Mouse (Mus musculus) forebrain, embryonic 11.5 days (tissue): ENCODE measurements around the gene Creb3. TPM values are rescaled to one million over a fixed set of nuclear protein-coding genes. Genes with fewer than 3 reads are reported as not detected.

Experiments
- ATAC-seq: fragments of 200-750 bp; cut with Nextera tagmentation; replicated peaks from 2 replicates; pipeline ENCODE4 v1.8.0; 2017; ENCODE audit warnings: moderate TSS enrichment; ENCODE audit not compliant: low FRiP score
- DNase-seq: peaks from one replicate; pipeline ENCODE4 v3.0.0-alpha.2; 2017; ENCODE audit warnings: low spot score
- H3K27ac ChIP-seq: fragments of 300-500 bp; sonication (generic); 2 replicates; pipeline ENCODE4 v1.5.1; 2014; ENCODE audit warnings: low read depth, low read length
- H3K27me3 ChIP-seq: fragments of 300-500 bp; sonication (generic); 2 replicates; pipeline ENCODE4 v1.6.1; 2014; ENCODE audit warnings: mild to moderate bottlenecking, low read length, mixed read lengths; ENCODE audit not compliant: control insufficient read depth, insufficient read depth
- H3K36me3 ChIP-seq: fragments of 300-500 bp; sonication (generic); 2 replicates; pipeline ENCODE4 v1.6.1; 2014; ENCODE audit warnings: mild to moderate bottlenecking, low read length, moderate library complexity, mixed read lengths; ENCODE audit not compliant: control insufficient read depth, insufficient read depth
- H3K4me1 ChIP-seq: fragments of 300-500 bp; sonication (generic); replicated peaks from 2 replicates; pipeline ENCODE4 v1.6.1; 2014; ENCODE audit warnings: low read length, mixed read lengths; ENCODE audit not compliant: control insufficient read depth, insufficient read depth
- H3K4me2 ChIP-seq: fragments of 300-500 bp; sonication (generic); 2 replicates; pipeline ENCODE4 v1.6.1; 2014; ENCODE audit warnings: low read depth, mild to moderate bottlenecking, low read length, moderate library complexity, mixed read lengths; ENCODE audit not compliant: severe bottlenecking
- H3K4me3 ChIP-seq: fragments of 300-500 bp; sonication (generic); 2 replicates; pipeline ENCODE4 v1.5.1; 2014; ENCODE audit warnings: low read depth, low read length
- H3K9ac ChIP-seq: fragments of 300-500 bp; sonication (generic); 2 replicates; pipeline ENCODE4 v1.6.1; 2014; ENCODE audit warnings: low read length
- H3K9me3 ChIP-seq: fragments of 300-500 bp; sonication (generic); 2 replicates; pipeline ENCODE4 v1.6.1; 2016; ENCODE audit warnings: low read length, mixed read lengths; ENCODE audit not compliant: control insufficient read depth
- WGBS: fragments of 180-500 bp; shearing (Covaris S2); extraction: QIAGEN DNeasy Blood & Tissue Kit; methylation state at CpG from one replicate; pipeline ENCODE4 v1.1.7; 2014; 5-methylcytosine and 5-hydroxymethylcytosine counted together
- polyA plus RNA-seq: library from polyadenylated mRNA; unstranded; fragments of >200 nt; fragmentation: Nextera tagmentation; extraction: Ambion mirVana; gene quantifications from 2 replicates; pipeline ENCODE4 v1.2.1, GENCODE M21; 2014

Gene Creb3
- polyA plus RNA-seq, 1 experiment from 2014 or later, result 42.8 TPM

DNA sequence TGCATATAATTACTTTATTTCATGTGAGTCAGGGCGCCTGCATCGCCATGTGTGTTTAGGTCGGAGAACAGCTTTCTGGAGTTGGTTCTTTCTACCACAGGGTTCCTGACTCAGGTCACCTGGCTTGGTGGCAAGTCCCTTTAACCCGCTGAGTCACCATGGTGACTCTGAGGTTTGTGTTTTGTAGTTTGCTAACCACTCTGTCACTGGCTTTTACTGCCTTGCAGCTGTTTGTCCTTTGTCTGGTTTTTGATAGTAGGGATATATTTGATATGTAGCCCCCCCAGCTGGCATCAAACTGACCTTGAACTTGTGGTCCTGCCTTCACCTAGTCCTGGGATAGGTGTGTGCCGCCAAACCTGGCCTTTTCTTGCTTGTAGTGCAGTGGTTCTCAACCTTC, 20.1 kb downstream of the Creb3 start:
- ATAC-seq (no peak), DNase-seq (no peak)
- WGBS, result 91% methylated on average over 5 of the region's 5 CpGs
- H3K4me3 ChIP-seq, result no peak overlapping the region
- H3K4me2 ChIP-seq, result no peak overlapping the region
- no peaks in the 10 kb centered on the region for H3K27me3 ChIP-seq
- H3K9ac ChIP-seq, result no peak overlapping the region
- H3K27ac ChIP-seq, result no peak overlapping the region
- H3K9me3 ChIP-seq, result no peaks in the 10 kb centered on the region
- peaks cover 7% of the 10 kb centered on the region for H3K36me3 ChIP-seq
- H3K4me1 ChIP-seq, result peaks cover 6% of the 10 kb centered on the region; the same call in 1 of the 2 replicates

DNA sequence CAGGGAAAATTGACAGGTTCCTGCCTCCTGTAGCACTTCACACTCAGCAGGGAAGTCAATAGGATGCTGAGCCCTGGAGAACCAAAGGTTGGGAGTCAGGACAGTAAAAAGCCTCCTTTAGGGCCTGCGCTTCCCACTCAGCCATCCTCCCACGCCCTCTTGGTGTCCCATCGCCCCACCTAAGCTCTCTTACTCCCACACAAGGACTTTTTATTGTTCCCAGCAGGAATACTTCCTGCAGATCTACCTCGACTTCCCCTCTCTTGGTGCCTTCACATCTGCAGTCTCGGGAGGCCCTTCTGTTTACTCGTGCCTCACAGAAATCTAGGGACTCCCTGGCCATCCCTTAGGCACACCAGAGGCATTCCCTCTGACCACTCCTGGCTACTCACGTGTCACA, 21.3 kb downstream of the Creb3 start:
- ATAC-seq, result no peak
- WGBS, result 81% methylated on average over 7 of the region's 7 CpGs
- Histone ChIP-seq H3K27me3 (no peaks in the 10 kb centered on the region), H3K4me3 (no peak overlapping the region), H3K4me2 (no peak overlapping the region), H3K4me1 (no peaks in the 10 kb centered on the region; the same call in 1 of the 2 replicates), H3K27ac (no peak overlapping the region), H3K9ac (no peak overlapping the region), H3K36me3 (peaks cover 7% of the 10 kb centered on the region), H3K9me3 (no peaks in the 10 kb centered on the region)
- no peak for DNase-seq

DNA sequence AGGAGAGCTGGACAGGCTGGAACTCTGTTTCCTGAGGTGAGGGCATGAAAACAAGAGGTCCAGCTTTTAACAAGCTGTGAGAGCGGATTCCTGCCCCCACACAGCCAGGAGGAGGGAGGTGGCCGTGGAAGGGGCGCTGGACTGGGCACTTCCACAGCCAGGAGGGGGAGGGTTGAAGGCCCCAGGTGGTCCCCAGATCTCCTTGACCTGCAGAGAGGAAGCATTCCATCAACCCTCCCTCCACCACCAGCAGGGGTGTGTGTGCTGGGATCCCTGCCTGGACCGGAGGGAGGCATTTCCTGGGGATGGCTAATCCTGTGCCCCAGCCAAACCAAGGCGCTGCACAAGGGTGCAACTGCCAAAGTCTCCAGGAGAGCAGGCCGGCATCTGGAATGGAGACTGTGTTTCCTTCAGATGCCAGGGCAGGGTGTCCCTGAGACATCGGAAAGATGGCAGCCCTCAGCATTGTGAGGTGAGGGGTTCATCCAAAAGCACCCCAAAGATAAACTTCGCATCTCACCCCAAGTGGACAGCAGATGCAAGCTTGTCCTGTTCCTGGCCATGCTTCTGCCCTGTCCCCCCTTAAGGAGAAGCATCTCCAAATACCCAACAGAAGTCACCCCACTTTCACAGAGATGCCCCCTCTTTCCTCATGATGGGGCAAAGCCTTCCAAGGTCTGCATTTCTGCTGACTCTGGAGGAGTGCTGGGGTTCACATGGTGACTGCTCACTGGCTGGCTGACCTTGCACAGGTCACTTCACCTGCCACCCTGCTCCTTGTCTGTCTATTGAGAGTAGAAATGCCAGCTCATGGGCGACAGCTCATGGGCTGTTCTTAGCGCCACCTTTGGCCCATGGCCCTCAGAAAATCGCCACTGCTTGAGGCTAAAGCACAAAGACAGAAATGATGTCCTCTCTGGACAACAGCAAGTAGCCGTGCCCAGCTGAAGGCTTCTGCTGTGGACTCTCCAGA, 22.6 kb downstream of the Creb3 start, which contains the start of gene Msmp:
Gene Msmp (minus strand): TSS at position 51 of the 973 bp plus-strand sequence.
- no peak for DNase-seq
- no peak within 1 kb of the TSS for H3K27ac ChIP-seq
- no peak within 1 kb of the TSS for H3K9ac ChIP-seq
- no peak for ATAC-seq
- no peaks in the 10 kb centered on the region for H3K9me3 ChIP-seq
- no peak within 1 kb of the TSS for H3K4me2 ChIP-seq
- WGBS, result 61% methylated on average over 12 of the region's 12 CpGs
- no peak within 1 kb of the TSS for H3K4me3 ChIP-seq
- H3K4me1 ChIP-seq, result no peaks in the 10 kb centered on the region; the same call in 1 of the 2 replicates
- peaks cover 7% of the 10 kb centered on the region for H3K36me3 ChIP-seq
- no peaks in the 10 kb centered on the region for H3K27me3 ChIP-seq

DNA sequence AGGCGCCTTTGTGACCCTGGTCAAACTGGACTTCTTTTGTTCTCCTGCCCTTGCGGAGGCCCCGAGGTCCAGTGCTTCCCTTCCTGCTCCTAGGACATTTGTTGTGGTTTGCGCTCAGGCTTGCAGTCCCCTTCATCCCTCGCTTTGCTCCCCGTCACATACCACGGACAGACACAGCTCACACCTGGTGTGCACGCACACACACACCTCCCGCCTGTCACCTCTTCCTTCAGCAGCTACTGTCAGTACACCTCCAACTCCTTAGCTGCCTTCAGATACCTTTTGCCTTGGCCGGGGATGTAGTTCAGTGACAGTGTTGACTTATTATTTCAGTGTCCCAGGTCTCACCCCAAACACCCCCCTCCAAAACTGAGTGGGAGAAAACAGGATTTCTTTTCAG, 23.6 kb downstream of the Creb3 start:
- no peak overlapping the region for H3K27ac ChIP-seq
- H3K36me3 ChIP-seq, result peaks cover 7% of the 10 kb centered on the region
- no peak for ATAC-seq
- H3K27me3 ChIP-seq, result no peaks in the 10 kb centered on the region
- H3K9ac ChIP-seq, result no peak overlapping the region
- no peak for DNase-seq
- H3K4me2 ChIP-seq, result no peak overlapping the region
- 64% methylated on average over 10 of the region's 10 CpGs for WGBS
- H3K4me3 ChIP-seq, result no peak overlapping the region
- no peaks in the 10 kb centered on the region for H3K9me3 ChIP-seq
- H3K4me1 ChIP-seq, result no peaks in the 10 kb centered on the region

DNA sequence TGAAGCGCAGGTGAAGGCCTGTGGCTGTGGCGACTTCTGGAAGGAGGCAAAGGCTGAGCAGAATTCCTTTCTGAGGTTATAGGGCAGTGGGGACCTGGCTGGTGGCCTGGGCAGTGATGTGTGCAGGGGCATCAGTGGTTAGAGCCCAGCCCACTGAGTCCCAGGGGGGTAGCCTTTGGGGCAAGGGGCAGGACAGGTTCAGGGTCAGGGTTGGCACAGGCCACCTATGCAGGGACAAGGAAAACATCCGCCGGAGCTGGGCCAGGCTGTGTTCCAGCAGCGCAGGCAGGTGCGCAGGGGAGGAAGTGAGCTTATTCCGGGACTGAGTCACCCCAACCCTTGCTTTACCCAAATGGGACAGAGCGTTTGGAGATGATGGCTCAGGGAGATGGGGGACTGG, 24.3 kb downstream of the Creb3 start:
- ATAC-seq (0 out of 2 replicates have a peak, but pooled peaks have one; percentile 7), DNase-seq (no peak)
- Histone ChIP-seq H3K27me3 (no peaks in the 10 kb centered on the region), H3K4me2 (no peak overlapping the region), H3K9ac (no peak overlapping the region), H3K27ac (no peak overlapping the region), H3K36me3 (peaks cover 7% of the 10 kb centered on the region), H3K4me1 (no peaks in the 10 kb centered on the region), H3K4me3 (no peak overlapping the region), H3K9me3 (no peaks in the 10 kb centered on the region)
- WGBS, result 70% methylated on average over 8 of the region's 8 CpGs

DNA sequence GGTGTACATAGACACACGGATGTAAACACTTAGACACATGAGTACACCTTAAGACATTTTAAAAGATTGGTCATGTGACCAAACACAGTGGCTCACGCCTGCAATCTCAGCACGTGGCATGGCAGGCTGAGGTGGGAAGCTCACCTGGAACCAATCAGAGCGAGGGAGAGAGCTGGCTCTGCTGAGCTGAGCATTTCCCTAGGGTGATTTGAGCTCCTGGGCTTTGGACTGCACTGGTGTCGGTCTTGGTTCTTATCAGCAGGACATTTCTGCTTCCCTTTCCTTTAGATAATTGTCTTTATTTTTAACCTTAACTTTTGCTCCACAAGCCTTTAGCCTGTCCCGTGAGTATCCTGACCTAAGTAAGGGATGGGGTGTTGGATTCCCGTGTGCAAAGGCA, 25.5 kb downstream of the Creb3 start:
- WGBS, result 64% methylated on average over 7 of the region's 7 CpGs
- no peaks in the 10 kb centered on the region for H3K27me3 ChIP-seq
- ATAC-seq, result no peak

DNA sequence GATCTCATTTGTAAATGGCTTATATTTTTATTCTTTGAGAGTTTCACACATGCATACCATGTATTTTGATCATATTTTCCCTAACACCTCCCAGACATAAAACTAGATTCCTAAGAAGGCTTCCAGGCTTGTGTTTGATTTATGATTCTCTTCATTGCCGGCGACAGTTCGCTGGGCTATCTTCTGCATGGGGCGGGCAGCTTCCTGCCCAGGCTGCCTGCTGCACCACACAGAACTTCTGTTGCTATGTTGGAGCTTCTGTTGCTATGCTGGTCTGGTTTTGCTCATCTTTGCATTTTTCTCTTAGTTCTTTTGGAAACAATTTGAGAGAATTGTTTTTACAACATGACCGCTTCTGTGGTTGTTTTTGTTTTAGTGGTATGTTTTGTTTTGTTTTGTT, 29.4 kb downstream of the Creb3 start:
- Histone ChIP-seq H3K9me3 (no peaks in the 10 kb centered on the region), H3K4me3 (no peak overlapping the region), H3K36me3 (no peaks in the 10 kb centered on the region), H3K9ac (no peak overlapping the region), H3K27ac (no peak overlapping the region), H3K27me3 (no peaks in the 10 kb centered on the region), H3K4me1 (no peaks in the 10 kb centered on the region), H3K4me2 (no peak overlapping the region)
- ATAC-seq (no peak), DNase-seq (no peak)
- WGBS, result 88% methylated on average over 5 of the region's 5 CpGs

More for the DNA sequence above, 25.5 kb downstream of the Creb3 start:
- no peak overlapping the region for H3K27ac ChIP-seq
- H3K4me1 ChIP-seq, result no peaks in the 10 kb centered on the region
- H3K4me2 ChIP-seq, result no peak overlapping the region
- no peak overlapping the region for H3K4me3 ChIP-seq
- H3K36me3 ChIP-seq, result peaks cover 7% of the 10 kb centered on the region
- H3K9me3 ChIP-seq, result no peaks in the 10 kb centered on the region
- DNase-seq, result no peak
- H3K9ac ChIP-seq, result no peak overlapping the region

DNA sequence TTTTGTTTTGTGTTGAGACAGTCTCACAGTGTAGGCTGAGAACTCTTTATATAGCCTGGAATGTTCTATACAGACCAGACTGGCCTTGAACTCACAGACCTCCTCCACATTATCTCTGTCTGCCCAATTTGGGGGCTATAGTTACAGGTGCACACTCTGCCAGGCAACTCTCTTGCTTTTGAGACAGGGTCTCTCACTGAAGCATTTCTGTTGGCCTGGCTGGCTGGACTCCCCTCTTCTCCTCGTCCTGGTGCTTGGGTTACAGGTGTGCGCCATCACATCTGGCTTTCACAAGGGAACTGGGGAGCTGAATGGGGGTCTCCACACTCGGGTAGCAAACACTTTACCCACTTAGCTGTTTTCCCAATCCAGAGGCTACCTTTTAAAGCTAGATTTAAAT, 29.8 kb downstream of the Creb3 start:
- H3K4me1 ChIP-seq, result no peaks in the 10 kb centered on the region
- no peak for ATAC-seq
- no peak overlapping the region for H3K4me2 ChIP-seq
- no peaks in the 10 kb centered on the region for H3K9me3 ChIP-seq
- H3K9ac ChIP-seq, result no peak overlapping the region
- no peaks in the 10 kb centered on the region for H3K27me3 ChIP-seq
- DNase-seq, result no peak
- H3K36me3 ChIP-seq, result no peaks in the 10 kb centered on the region
- no peak overlapping the region for H3K4me3 ChIP-seq
- 86% methylated on average over 3 of the region's 3 CpGs for WGBS
- no peak overlapping the region for H3K27ac ChIP-seq

DNA sequence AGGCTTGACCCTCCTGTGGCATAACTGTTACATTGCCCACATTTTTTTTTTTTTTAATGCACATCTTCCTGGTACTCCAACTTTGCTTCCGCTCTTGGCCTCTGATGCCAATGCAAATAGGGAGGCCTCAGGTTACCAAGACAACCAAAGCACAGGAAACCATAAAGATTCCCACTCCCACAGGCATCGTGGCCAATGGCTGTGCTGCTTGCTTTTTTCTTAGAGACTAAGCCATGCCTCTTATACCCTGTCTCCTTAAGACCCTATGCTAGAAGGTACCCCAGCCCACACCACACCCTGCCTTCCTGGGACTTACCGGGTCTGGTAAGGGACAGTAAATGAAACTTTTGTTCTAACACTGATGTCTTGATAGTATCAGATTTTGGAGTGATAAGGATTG, 31.3 kb downstream of the Creb3 start:
- no peak overlapping the region for H3K27ac ChIP-seq
- ATAC-seq, result no peak
- H3K4me2 ChIP-seq, result no peak overlapping the region
- no peaks in the 10 kb centered on the region for H3K4me1 ChIP-seq
- no peak for DNase-seq
- no peaks in the 10 kb centered on the region for H3K27me3 ChIP-seq
- no peaks in the 10 kb centered on the region for H3K36me3 ChIP-seq
- no peak overlapping the region for H3K4me3 ChIP-seq
- H3K9me3 ChIP-seq, result no peaks in the 10 kb centered on the region
- 78% methylated on average over 3 of the region's 3 CpGs for WGBS
- H3K9ac ChIP-seq, result no peak overlapping the region
